Mouse (Mus musculus): ENCODE results near the gene Ddx41.
"Not testable (repeated sequence)": the region's sequence is repeated elsewhere in the genome, so short reads cannot be mapped to it uniquely, and the experiment has no call there.

Ddx41 gene

DNA sequence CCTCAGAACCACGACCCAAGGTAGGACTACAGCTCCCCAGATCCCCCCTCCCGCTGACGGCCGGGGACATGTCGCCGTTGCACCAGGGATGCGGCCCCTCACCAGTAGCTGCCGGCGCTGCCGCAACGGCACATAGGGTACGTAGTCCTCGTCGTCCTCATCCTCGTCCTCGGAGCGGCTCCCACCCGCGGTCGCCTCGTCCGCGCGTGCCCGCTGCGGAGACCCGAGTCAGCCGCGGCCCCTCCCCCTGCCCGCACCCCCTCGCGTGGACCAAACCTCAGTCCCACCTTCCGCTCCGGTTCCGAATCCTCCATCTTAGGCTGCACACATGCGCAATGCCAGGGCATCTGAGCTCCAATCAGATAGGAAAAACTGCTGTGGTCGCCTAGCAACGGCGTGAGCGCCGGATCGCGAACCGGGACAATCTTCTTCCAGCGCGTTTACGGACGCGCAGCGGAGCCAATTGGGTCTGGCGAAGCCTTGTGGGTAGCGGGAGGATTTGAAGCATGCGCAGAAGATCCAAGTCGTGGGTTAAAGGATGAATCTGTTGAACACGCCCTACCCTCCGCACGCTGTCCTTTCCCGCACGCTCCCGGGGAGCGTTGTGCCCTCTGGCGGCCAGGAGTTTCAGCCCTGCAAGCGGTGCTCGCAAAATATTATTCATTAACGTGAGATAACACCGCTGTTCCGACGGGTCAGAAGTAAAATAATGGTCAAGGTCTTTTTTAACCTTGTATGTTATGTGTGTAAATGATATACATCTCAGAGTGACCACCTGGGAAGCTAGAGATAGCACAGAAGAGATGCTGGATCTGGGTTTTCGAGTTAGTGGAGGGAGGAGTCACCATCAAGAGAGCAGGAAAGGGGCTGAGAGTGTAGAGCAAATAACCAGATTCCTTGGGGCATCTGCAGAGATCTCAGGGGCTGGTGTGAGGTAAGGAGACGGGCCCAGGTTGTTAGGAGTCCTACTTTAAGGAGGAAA, at the start of gene Ddx41:
Ddx41 (minus strand) TSS at position 465 of the 982 bp plus-strand sequence.
- peak; percentile 99 for DNase-seq

DNA sequence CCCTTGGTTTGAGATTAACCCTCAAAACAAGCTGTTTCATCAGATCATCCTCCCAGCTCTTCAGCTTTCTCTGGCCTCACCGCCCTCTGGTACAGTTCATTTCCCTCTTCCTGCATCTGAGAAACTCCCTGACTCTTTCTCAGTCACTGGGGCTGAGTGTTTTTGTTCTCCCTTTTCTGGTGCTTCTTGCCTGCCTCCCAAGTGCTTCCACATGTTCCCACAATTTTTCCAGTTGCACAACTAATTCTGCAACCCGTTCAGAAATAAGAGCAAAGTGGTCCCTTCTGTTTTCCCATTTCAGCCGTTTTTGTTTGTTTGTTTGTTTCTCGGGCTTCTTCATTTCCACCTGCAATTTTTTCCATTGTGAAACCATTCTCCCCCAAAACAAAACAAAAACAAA, 41.6 kb upstream of the Ddx41 start:
- no peak for DNase-seq

DNA sequence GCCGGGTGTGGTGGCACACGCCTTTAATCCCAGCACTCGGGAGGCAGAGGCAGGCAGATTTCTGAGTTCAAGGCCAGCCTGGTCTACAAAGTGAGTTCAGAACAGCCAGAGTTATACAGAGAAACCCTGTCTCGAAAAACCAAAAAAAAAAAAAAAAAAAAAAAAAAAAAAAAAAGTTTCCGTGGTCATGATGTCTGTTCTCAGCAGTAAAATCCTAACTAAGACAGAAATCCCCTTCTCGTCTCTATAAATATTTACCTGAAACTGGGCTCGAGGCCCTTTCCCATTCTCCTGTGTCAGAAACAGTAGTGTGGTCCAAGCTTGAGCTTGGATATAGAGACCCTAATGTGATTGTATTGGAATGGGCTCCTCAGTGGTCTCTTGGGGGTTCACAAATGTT, 40.4 kb upstream of the Ddx41 start:
- not testable (repeated sequence) for DNase-seq

DNA sequence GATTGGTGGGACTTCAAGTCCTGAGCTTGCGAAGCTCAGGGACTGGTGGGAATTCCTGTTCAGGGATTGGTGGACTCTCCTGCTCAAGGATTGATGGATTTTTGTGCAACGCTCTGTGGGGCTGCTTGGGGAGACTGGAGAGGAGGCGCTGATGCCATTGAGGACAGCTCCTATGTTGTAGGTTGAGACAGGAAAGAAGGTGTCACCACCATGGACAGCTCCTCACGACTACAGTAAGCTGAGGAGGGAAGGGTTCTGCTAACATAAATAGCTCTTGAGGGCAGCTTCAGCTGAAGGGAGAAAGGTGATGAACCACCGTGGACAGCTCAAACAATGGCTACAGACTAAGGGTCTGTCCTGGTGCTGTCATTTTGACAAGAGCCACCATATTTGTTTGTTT, 39.5 kb upstream of the Ddx41 start:
- no peak for DNase-seq

DNA sequence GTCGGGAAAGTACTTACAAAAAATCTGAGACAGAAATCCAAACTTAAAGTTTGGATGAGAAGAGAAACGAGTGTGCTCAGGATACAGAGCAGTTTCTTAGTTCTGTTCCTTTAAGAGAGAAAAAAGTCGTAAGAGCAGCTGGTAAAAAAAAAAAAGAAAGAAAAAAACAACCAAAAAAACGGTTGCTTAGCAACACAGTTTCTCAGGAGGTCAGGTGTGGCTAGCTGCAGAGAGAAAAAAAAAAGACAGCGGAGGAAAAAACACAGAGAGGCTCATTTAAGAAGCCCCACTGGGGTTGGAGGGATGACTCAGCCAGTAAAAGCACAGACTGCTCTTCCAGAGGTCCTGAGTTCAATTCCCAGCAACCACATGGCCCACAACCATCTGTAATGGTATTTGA, 37.9 kb upstream of the Ddx41 start:
- DNase-seq = no peak

DNA sequence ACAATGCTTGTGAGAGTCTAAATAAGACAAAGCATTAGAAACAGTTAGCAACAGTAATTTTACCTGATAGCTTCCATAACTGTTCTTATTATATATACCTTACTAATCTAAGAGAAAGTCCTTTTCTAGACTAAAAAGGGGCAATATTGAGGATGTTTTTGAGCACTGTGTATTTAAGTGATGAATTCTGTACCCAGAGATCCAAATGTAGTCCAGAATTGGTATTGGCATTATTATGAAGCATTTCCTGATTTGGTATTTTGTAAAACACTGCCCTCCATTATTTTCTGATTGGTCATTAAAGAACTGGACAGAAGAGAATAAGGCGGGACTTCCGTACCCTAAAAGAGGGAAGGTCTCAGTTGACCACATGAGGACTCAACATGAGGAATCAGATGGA, 37.0 kb upstream of the Ddx41 start, which contains the start of gene Tmed9:
Tmed9 (plus strand) TSS at position 301 of the 400 bp plus-strand sequence.
- no peak for DNase-seq

DNA sequence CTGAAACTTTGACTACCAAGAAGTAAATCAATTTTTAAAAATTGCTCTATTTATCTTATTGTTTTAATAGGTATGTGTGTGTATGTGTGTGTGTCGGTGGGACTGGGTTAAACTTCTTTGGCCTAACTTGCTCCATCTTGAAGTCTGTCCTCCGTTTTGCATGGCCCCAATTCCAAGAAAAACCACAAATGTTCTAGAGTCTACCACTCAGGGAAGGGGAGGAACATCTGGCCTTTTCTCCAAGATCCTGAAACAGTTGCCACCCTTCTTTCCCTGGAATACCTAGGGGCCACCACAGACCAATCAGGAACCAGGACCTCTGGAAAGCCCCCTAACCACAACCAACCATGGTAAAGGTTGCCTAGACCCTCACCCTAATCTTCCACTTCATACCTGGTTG, 35.5 kb upstream of the Ddx41 start:
- no peak for DNase-seq

DNA sequence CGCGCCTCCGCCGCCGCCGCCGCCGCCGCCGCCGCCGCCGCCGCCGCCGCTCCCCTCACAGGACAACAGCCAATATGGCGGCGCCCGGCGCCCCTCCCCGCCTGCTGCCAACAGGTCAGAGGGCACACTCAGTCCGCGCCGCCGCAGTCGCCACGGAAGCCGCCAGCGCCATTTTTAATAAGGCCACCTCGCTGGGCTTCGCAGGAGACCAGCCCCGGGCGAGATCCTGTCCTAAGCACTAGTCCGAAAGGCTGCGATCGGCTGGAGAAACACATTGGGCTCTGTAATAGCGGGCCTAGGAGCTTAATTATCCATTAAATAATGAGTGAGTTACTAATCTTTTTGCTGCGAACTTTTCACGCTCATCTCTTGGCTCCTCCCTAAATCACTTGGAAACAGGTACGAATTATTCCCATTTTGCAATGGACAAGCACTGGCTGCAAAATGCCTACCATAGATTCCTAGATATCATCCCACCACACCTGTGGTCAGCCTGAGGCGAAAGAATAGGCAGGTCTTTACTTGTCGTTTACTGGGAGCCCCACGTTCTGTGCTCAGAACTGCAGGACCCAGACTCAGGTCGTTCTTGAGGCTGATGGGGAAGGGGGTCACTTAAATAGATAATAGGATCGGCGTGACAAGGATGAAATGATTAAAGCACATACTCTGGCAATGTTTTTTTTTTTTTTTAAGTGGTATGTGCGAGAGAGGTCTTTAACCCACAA, 34.7 kb upstream of the Ddx41 start, which contains the start of gene Fam193b:
Fam193b (minus strand) TSS at position 94 of the 725 bp plus-strand sequence.
- DNase-seq = peak; percentile 97

DNA sequence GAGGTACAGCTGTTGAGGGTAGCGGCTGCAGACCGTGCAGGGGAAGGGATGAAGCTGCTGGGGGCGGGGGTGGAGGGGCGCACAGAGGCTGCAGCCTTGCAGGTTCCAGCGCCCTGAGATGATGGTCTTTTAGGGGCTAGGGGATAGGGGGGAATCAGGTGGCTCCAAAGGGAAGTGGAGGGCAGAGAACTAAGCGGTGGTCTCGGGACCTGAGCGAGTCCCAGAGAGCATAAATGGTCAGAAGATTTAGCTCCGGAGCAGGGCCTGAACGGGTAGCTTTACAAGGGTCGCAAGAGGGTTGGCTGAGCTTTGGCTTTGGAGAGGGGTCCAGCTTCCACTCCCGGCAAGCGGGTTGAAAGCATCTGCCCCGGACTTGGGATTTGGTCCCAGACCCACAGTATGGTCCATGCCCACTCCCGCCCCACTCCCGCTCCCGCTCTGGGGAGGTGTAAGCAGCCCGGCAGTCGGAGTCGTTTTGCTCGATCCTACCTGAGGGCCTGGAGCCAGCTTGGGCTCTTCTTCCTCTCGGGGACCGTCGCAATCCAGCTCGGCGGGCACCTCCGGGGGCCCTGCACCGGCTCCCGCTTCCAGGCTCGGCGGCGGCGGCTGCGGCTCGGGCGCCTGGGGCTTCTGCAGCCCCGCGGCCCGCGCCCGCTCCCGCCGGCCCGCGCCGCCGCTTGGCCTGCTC, 34.0 kb upstream of the Ddx41 start:
- peak; percentile 68 for DNase-seq

DNA sequence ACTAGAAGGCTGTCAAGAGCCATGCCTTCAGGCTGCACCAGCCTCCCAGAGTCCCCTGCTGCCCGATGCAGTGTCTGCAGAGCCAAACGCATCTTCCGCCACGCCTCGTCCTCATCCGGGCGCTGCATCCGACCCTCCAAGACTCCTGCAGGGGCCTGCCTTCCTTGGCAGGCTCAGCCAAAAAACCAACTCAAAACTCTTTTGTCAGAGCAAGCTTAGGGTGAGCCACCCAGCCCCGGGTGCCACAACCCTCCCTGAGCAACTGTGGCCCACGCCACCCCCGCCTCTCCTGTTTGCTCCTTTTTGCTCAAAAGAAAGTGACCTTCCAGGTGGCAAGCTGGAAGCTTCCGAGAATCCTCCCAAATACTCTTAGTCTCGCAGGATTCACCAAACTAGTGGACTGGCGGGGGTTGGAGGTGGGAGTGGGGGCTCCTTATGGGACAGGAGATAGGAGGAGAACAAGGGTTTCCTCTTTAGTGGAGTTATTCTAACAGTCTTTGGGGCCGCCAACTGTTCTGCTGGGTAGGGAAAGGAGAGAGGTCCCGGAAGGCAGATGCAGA, 33.3 kb upstream of the Ddx41 start:
- peak; percentile 58 for DNase-seq

DNA sequence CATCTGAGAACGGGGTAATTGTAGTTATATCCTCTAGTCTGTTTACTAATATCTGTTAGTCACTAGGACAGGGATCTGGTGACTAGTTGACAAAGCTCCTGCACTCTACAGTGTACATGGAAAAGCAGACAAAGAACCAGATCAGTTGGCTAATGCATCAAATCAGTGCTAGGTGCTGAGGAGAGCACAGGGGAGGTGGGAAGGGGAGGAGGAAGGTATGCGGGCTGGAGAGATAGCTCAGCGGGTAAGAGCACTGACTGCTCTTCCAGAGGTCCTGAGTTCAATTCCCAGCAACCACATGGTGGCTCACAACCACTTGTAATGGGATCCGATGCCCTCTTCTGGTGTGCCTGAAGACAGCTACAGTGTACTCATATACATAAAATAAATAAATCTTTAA, 32.1 kb upstream of the Ddx41 start:
- DNase-seq = not testable (repeated sequence)

DNA sequence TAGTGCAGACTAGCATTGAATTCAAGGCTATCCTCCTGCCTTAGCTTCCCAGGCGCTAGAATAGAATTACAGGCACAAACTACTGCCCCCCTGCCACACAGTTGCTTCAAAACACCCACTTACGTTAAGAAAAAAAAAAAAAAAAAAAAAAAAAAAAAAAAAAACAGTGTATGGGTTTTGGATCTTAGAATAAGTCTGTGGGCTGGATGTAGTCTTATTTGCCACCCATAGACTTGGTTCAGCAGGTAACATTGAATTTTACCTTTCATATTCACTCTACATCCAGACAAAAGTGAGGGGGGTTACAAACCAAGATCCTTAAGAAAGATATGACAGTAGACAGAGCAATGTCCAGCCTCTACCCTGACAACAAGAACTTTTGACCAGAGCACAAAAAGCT, 31.5 kb upstream of the Ddx41 start:
- no peak for DNase-seq

DNA sequence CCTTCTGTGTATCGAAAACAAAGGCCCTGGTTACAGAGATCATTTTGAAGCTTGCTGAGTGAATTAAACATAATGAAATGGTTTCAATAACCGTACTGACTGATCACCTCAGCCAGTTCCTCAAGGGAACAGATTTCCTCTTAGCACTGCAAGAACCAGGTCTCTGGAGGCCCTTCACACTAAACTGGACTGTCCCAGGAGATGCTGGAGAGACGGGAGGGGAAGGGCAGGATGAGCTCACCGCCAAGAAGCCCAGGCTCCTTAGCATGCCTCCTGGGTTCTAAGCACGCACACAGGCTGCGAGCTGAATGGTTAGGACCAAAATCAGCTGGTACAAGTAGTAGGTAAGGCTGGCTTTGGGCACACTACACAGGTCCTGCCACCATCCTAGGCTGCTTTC, 30.5 kb upstream of the Ddx41 start:
- no peak for DNase-seq

DNA sequence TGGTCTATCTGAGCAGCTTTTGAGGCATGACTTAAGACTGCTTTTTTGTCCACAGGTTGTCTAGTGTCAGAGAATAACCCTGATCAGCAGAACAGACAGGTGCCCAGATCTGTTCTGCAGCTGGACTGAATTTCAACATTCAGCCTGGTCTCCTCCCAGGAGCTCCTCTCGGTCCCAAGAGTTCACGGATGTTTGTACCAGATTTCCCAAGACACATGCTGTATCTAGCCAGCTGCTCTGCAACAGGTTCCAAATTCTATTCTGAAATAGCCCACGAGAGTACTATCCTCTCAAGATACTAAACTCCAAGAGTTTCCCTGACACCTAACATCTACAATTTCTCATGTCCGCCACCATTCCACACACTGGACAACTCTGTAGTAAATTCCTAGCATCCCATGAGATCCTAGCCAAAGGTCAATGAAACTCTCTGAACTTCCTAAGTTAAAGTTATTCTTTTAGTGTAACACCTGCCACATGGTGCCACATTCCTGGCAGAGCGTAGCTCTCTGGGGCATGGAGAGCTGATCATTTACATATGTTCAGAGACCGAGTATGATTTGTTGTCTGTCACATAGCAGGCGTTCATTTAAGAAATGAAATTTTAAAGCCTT, 26.9 kb upstream of the Ddx41 start:
- no peak for DNase-seq

DNA sequence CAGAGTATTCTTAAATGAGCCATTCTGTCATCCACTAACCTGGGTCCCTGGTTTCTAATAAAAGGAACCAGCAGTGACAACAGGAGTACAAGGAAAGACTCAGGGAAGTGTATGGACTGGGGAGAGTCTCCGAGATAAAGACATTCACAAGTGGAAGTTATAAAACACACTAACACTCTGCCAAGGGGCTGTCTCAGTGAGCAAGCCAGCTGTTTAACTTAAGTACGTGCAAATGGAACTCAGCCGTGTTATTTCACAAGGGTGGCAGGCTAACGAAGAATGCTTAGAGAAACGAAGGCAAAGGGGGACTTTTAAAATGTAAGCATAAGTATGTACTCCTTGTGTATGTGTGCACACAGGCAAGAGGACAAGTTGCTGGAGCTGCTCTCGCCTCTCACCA, 21.0 kb upstream of the Ddx41 start:
- no peak for DNase-seq

DNA sequence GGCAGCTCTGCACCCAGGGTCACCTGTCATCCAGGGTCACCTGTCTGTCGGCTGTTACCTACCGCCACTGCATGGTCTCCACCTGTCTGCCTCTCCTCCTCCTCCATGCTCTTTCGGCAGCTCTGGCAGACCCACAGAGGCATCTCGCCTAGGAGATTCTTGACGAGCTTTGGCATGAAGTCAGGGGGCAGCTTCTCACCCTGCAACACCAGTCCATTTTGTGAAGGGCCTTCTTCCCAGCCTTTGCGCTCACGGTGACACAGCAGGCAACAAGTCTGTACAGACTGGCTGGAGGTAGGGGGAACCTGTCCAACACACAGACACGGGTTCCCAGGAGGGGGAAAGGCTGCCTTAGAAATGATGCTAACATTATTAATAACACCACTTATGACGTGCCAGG, 19.5 kb upstream of the Ddx41 start:
- DNase-seq = no peak

DNA sequence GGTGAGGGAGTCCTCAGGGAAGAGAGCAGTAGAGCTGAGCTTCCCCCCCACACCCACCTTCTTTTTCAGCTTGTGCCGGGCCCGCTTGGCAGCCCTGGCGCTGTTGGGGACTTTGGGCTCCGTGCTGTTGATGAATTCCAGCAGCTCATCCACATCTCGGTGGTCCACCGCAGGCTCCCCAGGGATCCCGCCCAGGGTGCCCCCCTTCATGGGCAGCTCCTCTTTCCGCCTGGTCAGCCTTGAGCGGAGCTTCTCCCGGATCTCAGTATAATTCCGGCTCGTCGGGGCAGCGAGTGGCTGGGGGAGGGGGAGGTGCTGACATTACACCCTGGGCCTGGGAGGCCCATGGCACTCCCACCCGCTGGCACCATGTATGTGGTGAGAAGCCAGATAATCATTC, 12.6 kb upstream of the Ddx41 start:
- no peak for DNase-seq

DNA sequence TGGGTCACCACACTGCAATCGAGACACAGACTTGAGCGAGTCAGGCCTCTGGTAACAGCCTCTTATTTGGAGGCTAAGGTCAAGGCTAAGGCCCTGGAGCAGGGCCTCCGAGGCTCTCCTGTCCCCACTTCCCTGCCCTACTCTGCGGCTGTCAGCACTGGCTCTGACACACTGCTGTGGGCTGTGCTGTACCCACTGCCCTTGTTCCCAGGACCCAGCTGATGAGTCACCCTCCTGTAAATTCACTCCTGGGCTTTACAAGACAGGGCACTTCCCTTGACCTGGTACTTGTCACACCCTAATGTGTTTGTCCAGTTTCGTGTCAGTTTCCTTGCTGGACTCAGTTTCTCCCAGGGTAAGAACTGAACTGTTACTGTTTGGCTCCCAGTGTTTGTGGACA, 12.0 kb upstream of the Ddx41 start:
- DNase-seq = no peak

DNA sequence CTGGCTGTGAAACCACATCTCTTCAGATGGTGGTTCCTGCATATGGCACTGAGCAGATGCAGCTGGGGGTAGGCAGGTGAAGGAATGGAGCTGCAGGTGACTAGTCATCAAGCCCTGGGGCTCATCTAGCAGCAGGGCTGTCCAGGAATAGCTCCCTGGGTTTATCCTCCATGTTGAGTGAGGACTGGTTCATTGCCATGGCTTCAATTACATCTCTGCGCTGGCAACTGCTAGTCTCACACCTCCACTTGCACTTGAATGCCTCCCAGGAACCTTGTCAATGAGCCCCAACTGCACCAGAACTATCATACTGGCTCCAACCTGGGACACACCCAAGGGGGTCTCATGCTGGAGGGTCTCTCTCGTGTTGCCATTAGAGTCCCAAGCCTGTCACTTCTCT, 11.5 kb upstream of the Ddx41 start:
- DNase-seq = no peak

DNA sequence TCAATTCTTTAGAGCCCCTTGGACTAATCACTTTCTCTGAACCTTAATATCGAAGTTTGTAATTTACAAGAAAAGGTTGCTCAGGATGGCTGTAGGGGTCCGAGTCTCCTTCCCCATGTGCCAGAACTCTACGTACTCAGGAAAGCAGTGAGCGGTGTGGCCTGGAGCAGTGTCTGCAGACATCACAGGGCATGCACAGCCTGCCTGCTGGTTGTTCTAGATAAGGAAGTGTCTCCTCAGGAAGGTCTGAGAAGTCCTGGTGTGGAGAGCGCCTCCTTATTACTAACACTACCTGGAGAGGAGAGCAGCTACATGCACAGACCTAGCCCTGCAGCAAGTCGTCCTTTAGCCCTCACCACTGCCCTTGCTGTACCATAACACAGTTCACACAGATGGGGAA, 8.3 kb upstream of the Ddx41 start:
- no peak for DNase-seq

DNA sequence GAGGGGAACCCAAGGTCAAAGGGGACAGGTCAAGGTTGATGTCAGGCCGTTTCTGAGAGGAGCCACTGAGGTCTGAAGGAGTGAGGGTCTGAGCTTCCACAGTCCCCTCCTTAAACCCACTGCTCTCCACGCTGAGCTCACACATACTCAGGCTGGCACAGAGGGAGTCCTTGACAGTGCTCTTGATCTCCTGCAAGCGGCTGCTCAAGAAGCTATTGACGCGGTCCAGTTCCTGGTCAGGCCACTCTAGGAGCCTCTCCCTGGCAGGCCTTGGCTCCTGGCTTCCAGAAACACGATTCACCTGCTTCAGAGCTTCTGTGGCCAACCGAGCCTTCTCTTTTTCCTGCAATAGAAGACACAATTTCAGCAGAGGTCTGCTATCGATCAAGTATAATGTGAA, 7.0 kb upstream of the Ddx41 start:
- DNase-seq = no peak

DNA sequence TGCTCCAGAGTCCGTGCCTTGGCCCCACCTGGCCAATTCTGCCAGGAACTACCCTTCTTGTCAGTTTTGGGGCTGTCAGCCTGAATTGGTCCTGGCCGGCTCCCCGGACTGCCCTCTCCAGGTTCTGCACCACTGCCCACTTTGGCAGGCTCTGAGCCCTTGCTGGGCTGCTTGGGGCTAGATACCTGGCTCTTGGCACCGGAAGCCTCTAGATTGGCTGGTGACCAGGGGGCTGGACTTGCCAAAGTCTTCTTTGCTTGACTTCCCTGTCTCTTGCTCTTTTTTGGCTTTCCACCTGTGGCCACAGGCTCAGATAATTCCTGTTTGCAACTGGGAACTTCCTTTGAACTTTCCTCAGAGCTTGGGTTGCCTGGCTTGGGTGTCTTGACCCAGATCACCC, 6.4 kb upstream of the Ddx41 start:
- peak; percentile 83 for DNase-seq

DNA sequence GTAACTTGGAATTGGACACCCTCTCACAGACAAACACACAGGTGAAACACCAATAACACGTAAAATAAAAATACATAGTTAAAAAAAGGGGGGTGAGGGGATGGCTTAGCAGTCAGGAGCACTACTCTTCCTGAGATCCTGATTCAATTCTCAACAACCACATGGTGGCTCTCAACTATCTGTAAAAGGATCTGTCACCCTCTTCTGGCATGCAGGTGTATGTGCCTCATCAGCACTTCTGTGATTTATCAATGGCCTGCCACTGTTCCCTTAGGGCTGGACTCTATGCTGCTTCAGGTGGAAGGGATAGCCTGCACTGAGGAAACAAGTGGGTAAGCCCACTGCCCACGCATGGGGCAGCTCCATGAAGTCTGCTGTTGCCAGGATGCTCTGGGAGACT, 4.5 kb upstream of the Ddx41 start:
- no peak for DNase-seq
